Mouse (Mus musculus): Measurements from ENCODE around the gene Cxcr3. TPM values are rescaled to one million over a fixed set of nuclear protein-coding genes. Genes with fewer than 3 reads are reported as not detected.

Cxcr3 gene
- 0.20 and 0.26 TPM in 2 replicates for polyA plus RNA-seq (2015; fragmentation: Nextera tagmentation; extraction: Ambion mirVana)

- H3K27ac ChIP-seq (ENCODE audit: low read length) = no peak within 1 kb of the TSS
- no peak within 1 kb of the TSS for H3K9ac ChIP-seq (replicated peaks; ENCODE audit: low read length)
- no peaks in the 10 kb centered on the region for H3K9me3 ChIP-seq (ENCODE audit: low read length)
- H3K4me3 ChIP-seq (ENCODE audit: low read length) = no peak within 1 kb of the TSS
- H3K27me3 ChIP-seq (ENCODE audit: insufficient read depth, low read length) = peaks cover 13% of the 10 kb centered on the region; the same call in 1 of the 2 replicates
- no peak within 1 kb of the TSS for H3K4me2 ChIP-seq (replicated peaks; ENCODE audit: low read depth, low read length)
- WGBS = 68% methylated on average over 11 of the region's 11 CpGs
- no peak for ATAC-seq (ENCODE audit: low FRiP score, low TSS enrichment)
- H3K4me1 ChIP-seq (ENCODE audit: insufficient read depth, low read length) = no peaks in the 10 kb centered on the region
- no peaks in the 10 kb centered on the region for H3K36me3 ChIP-seq (ENCODE audit: insufficient read depth, low read length)
These were observed at the start of gene Cxcr3 for GRCm38 (mm10) chrX:101733828-101734319. Gene Cxcr3 (minus strand): TSS chrX:101734269.

- no peak overlapping the region for H3K4me2 ChIP-seq (replicated peaks; ENCODE audit: low read depth, low read length)
- H3K36me3 ChIP-seq (ENCODE audit: insufficient read depth, low read length) = no peaks in the 10 kb centered on the region
- no peak overlapping the region for H3K27ac ChIP-seq (ENCODE audit: low read length)
- H3K4me1 ChIP-seq (ENCODE audit: insufficient read depth, low read length) = no peaks in the 10 kb centered on the region
- no peaks in the 10 kb centered on the region for H3K9me3 ChIP-seq (ENCODE audit: low read length)
- WGBS = 45% methylated on average over 5 of the region's 5 CpGs
- ATAC-seq (ENCODE audit: low FRiP score, low TSS enrichment) = no peak
- no peak overlapping the region for H3K4me3 ChIP-seq (ENCODE audit: low read length)
- H3K9ac ChIP-seq (replicated peaks; ENCODE audit: low read length) = no peak overlapping the region
- H3K27me3 ChIP-seq (ENCODE audit: insufficient read depth, low read length) = peaks cover 14% of the 10 kb centered on the region; the same call in 1 of the 2 replicates
These were observed 38.0 kb upstream of the Cxcr3 start for GRCm38 (mm10) chrX:101772035-101772434.

GRCm38 (mm10) chrX:101770307-101770706 is 36.2 kb upstream of the Cxcr3 start:
- Histone ChIP-seq H3K27ac (ENCODE audit: low read length) (no peak overlapping the region), H3K4me3 (ENCODE audit: low read length) (no peak overlapping the region), H3K9ac (replicated peaks; ENCODE audit: low read length) (no peak overlapping the region), H3K27me3 (ENCODE audit: insufficient read depth, low read length) (peaks cover 13% of the 10 kb centered on the region; the same call in 1 of the 2 replicates), H3K4me2 (replicated peaks; ENCODE audit: low read depth, low read length) (no peak overlapping the region), H3K36me3 (ENCODE audit: insufficient read depth, low read length) (no peaks in the 10 kb centered on the region), H3K9me3 (ENCODE audit: low read length) (no peaks in the 10 kb centered on the region), H3K4me1 (ENCODE audit: insufficient read depth, low read length) (no peaks in the 10 kb centered on the region)
- WGBS = 50% methylated on average over 3 of the region's 3 CpGs
- no peak for ATAC-seq (ENCODE audit: low FRiP score, low TSS enrichment)

- 66% methylated on average over 2 of the region's 2 CpGs for WGBS
- Histone ChIP-seq H3K27ac (ENCODE audit: low read length) (no peak overlapping the region), H3K9ac (replicated peaks; ENCODE audit: low read length) (no peak overlapping the region), H3K27me3 (ENCODE audit: insufficient read depth, low read length) (peaks cover 14% of the 10 kb centered on the region; the same call in 1 of the 2 replicates), H3K4me2 (replicated peaks; ENCODE audit: low read depth, low read length) (no peak overlapping the region), H3K9me3 (ENCODE audit: low read length) (no peaks in the 10 kb centered on the region), H3K4me1 (ENCODE audit: insufficient read depth, low read length) (no peaks in the 10 kb centered on the region), H3K4me3 (ENCODE audit: low read length) (no peak overlapping the region), H3K36me3 (ENCODE audit: insufficient read depth, low read length) (no peaks in the 10 kb centered on the region)
- no peak for ATAC-seq (ENCODE audit: low FRiP score, low TSS enrichment)
These were observed 35.4 kb upstream of the Cxcr3 start for GRCm38 (mm10) chrX:101769478-101769877.

GRCm38 (mm10) chrX:101767280-101767679 is 33.2 kb upstream of the Cxcr3 start:
- ATAC-seq (ENCODE audit: low FRiP score, low TSS enrichment) = no peak
- peaks cover 13% of the 10 kb centered on the region; the same call in 1 of the 2 replicates for H3K27me3 ChIP-seq (ENCODE audit: insufficient read depth, low read length)
- no peak overlapping the region for H3K4me2 ChIP-seq (replicated peaks; ENCODE audit: low read depth, low read length)
- H3K4me3 ChIP-seq (ENCODE audit: low read length) = no peak overlapping the region
- H3K36me3 ChIP-seq (ENCODE audit: insufficient read depth, low read length) = no peaks in the 10 kb centered on the region
- WGBS = 69% methylated on average over 7 of the region's 7 CpGs
- no peaks in the 10 kb centered on the region for H3K9me3 ChIP-seq (ENCODE audit: low read length)
- H3K4me1 ChIP-seq (ENCODE audit: insufficient read depth, low read length) = no peaks in the 10 kb centered on the region
- no peak overlapping the region for H3K27ac ChIP-seq (ENCODE audit: low read length)
- H3K9ac ChIP-seq (replicated peaks; ENCODE audit: low read length) = no peak overlapping the region

GRCm38 (mm10) chrX:101765111-101765510 is 31.0 kb upstream of the Cxcr3 start:
- H3K36me3 ChIP-seq (ENCODE audit: insufficient read depth, low read length) = no peaks in the 10 kb centered on the region
- H3K4me3 ChIP-seq (ENCODE audit: low read length) = no peak overlapping the region
- no peaks in the 10 kb centered on the region for H3K9me3 ChIP-seq (ENCODE audit: low read length)
- no peak overlapping the region for H3K4me2 ChIP-seq (replicated peaks; ENCODE audit: low read depth, low read length)
- H3K27me3 ChIP-seq (ENCODE audit: insufficient read depth, low read length) = peaks cover 11% of the 10 kb centered on the region; the same call in 1 of the 2 replicates
- H3K9ac ChIP-seq (replicated peaks; ENCODE audit: low read length) = no peak overlapping the region
- no peaks in the 10 kb centered on the region for H3K4me1 ChIP-seq (ENCODE audit: insufficient read depth, low read length)
- no peak overlapping the region for H3K27ac ChIP-seq (ENCODE audit: low read length)
- WGBS = 87% methylated on average over 4 of the region's 4 CpGs
- no peak for ATAC-seq (ENCODE audit: low FRiP score, low TSS enrichment)

GRCm38 (mm10) chrX:101764621-101765020 is 30.6 kb upstream of the Cxcr3 start:
- Histone ChIP-seq H3K9ac (replicated peaks; ENCODE audit: low read length) (no peak overlapping the region), H3K36me3 (ENCODE audit: insufficient read depth, low read length) (no peaks in the 10 kb centered on the region), H3K9me3 (ENCODE audit: low read length) (no peaks in the 10 kb centered on the region), H3K27ac (ENCODE audit: low read length) (no peak overlapping the region), H3K27me3 (ENCODE audit: insufficient read depth, low read length) (peaks cover 11% of the 10 kb centered on the region; the same call in 1 of the 2 replicates), H3K4me2 (replicated peaks; ENCODE audit: low read depth, low read length) (no peak overlapping the region), H3K4me1 (ENCODE audit: insufficient read depth, low read length) (no peaks in the 10 kb centered on the region), H3K4me3 (ENCODE audit: low read length) (no peak overlapping the region)
- no peak for ATAC-seq (ENCODE audit: low FRiP score, low TSS enrichment)
- 82% methylated on average over 5 of the region's 5 CpGs for WGBS

GRCm38 (mm10) chrX:101754478-101754877 is 20.4 kb upstream of the Cxcr3 start:
- no peak overlapping the region for H3K4me3 ChIP-seq (ENCODE audit: low read length)
- ATAC-seq (ENCODE audit: low FRiP score, low TSS enrichment) = no peak
- H3K4me2 ChIP-seq (replicated peaks; ENCODE audit: low read depth, low read length) = no peak overlapping the region
- no peaks in the 10 kb centered on the region for H3K4me1 ChIP-seq (ENCODE audit: insufficient read depth, low read length)
- H3K9ac ChIP-seq (replicated peaks; ENCODE audit: low read length) = no peak overlapping the region
- H3K27me3 ChIP-seq (ENCODE audit: insufficient read depth, low read length) = peaks cover 16% of the 10 kb centered on the region; the same call in 1 of the 2 replicates
- H3K36me3 ChIP-seq (ENCODE audit: insufficient read depth, low read length) = no peaks in the 10 kb centered on the region
- no peak overlapping the region for H3K27ac ChIP-seq (ENCODE audit: low read length)
- no peaks in the 10 kb centered on the region for H3K9me3 ChIP-seq (ENCODE audit: low read length)
- 69% methylated on average over 5 of the region's 5 CpGs for WGBS

- Histone ChIP-seq H3K27me3 (ENCODE audit: insufficient read depth, low read length) (peaks cover 17% of the 10 kb centered on the region; the same call in 1 of the 2 replicates), H3K4me1 (ENCODE audit: insufficient read depth, low read length) (no peaks in the 10 kb centered on the region), H3K36me3 (ENCODE audit: insufficient read depth, low read length) (no peaks in the 10 kb centered on the region), H3K27ac (ENCODE audit: low read length) (no peak overlapping the region), H3K9ac (replicated peaks; ENCODE audit: low read length) (no peak overlapping the region), H3K9me3 (ENCODE audit: low read length) (no peaks in the 10 kb centered on the region), H3K4me2 (replicated peaks; ENCODE audit: low read depth, low read length) (no peak overlapping the region), H3K4me3 (ENCODE audit: low read length) (no peak overlapping the region)
- 60% methylated on average over 4 of the region's 4 CpGs for WGBS
- no peak for ATAC-seq (ENCODE audit: low FRiP score, low TSS enrichment)
These were observed 16.1 kb upstream of the Cxcr3 start for GRCm38 (mm10) chrX:101750144-101750543.

GRCm38 (mm10) chrX:101741064-101741433 is 7.0 kb upstream of the Cxcr3 start:
- Histone ChIP-seq H3K9ac (replicated peaks; ENCODE audit: low read length) (no peak overlapping the region), H3K4me3 (ENCODE audit: low read length) (no peak overlapping the region), H3K27ac (ENCODE audit: low read length) (no peak overlapping the region), H3K9me3 (ENCODE audit: low read length) (no peaks in the 10 kb centered on the region), H3K4me2 (replicated peaks; ENCODE audit: low read depth, low read length) (no peak overlapping the region), H3K36me3 (ENCODE audit: insufficient read depth, low read length) (no peaks in the 10 kb centered on the region), H3K27me3 (ENCODE audit: insufficient read depth, low read length) (peaks cover 14% of the 10 kb centered on the region; the same call in 1 of the 2 replicates), H3K4me1 (ENCODE audit: insufficient read depth, low read length) (no peaks in the 10 kb centered on the region)
- no peak for ATAC-seq (ENCODE audit: low FRiP score, low TSS enrichment)
- 70% methylated on average over 2 of the region's 2 CpGs for WGBS
